Mouse (Mus musculus): ENCODE measurements around the gene Best3. TPM values are rescaled to one million over a fixed set of nuclear protein-coding genes. Genes with fewer than 3 reads are reported as not detected.

Gene Best3
- polyA plus RNA-seq, 1 experiment from 2014 or later = 0.10 TPM

GRCm38 (mm10) chr10:116980888-116981287 lies 5.2 kb upstream of the Best3 start:
- no peaks in the 10 kb centered on the region for H3K4me1 ChIP-seq
- no peak overlapping the region for H3K27ac ChIP-seq (replicated peaks)
- ATAC-seq (replicated peaks) = no peak
- H3K9me3 ChIP-seq = no peaks in the 10 kb centered on the region
- H3K36me3 ChIP-seq = no peaks in the 10 kb centered on the region
- no peak overlapping the region for H3K4me2 ChIP-seq (replicated peaks)
- WGBS = 75% methylated on average over 3 of the region's 3 CpGs
- H3K4me3 ChIP-seq = no peak overlapping the region
- H3K27me3 ChIP-seq = no peaks in the 10 kb centered on the region
- no peak overlapping the region for H3K9ac ChIP-seq (replicated peaks)

GRCm38 (mm10) chr10:116982526-116982925 lies 3.6 kb upstream of the Best3 start:
- H3K27me3 ChIP-seq = no peaks in the 10 kb centered on the region
- no peak overlapping the region for H3K27ac ChIP-seq (replicated peaks)
- ATAC-seq (replicated peaks) = no peak
- H3K9me3 ChIP-seq = no peaks in the 10 kb centered on the region
- H3K4me1 ChIP-seq = 0 out of 2 replicates have a peak, but pooled peaks cover 5% of the 10 kb centered on the region
- no peaks in the 10 kb centered on the region for H3K36me3 ChIP-seq
- 77% methylated on average over 3 of the region's 4 CpGs for WGBS
- H3K9ac ChIP-seq (replicated peaks) = no peak overlapping the region
- no peak overlapping the region for H3K4me3 ChIP-seq
- no peak overlapping the region for H3K4me2 ChIP-seq (replicated peaks)

GRCm38 (mm10) chr10:116984836-116985235 lies 1.3 kb upstream of the Best3 start:
- no peaks in the 10 kb centered on the region for H3K27me3 ChIP-seq
- no peak overlapping the region for H3K4me3 ChIP-seq
- no peaks in the 10 kb centered on the region for H3K36me3 ChIP-seq
- no peaks in the 10 kb centered on the region for H3K9me3 ChIP-seq
- H3K4me2 ChIP-seq (replicated peaks) = no peak overlapping the region
- ATAC-seq (replicated peaks) = no peak
- no peak overlapping the region for H3K9ac ChIP-seq (replicated peaks)
- H3K4me1 ChIP-seq = 0 out of 2 replicates have a peak, but pooled peaks cover 5% of the 10 kb centered on the region
- 55% methylated on average over 12 of the region's 12 CpGs for WGBS
- H3K27ac ChIP-seq (replicated peaks) = no peak overlapping the region

- Histone ChIP-seq H3K27ac (replicated peaks) (no peak overlapping the region), H3K4me2 (replicated peaks) (no peak overlapping the region), H3K9me3 (no peaks in the 10 kb centered on the region), H3K4me3 (no peak overlapping the region), H3K9ac (replicated peaks) (no peak overlapping the region), H3K4me1 (no peaks in the 10 kb centered on the region), H3K36me3 (no peaks in the 10 kb centered on the region), H3K27me3 (no peaks in the 10 kb centered on the region)
- ATAC-seq (replicated peaks) = no peak
- WGBS = 88% methylated on average over 8 of the region's 8 CpGs
These were observed 7.9 kb downstream of the Best3 start for GRCm38 (mm10) chr10:116993971-116994370.

GRCm38 (mm10) chr10:116995162-116995561 lies 9.0 kb downstream of the Best3 start:
- H3K4me2 ChIP-seq (replicated peaks) = no peak overlapping the region
- H3K4me3 ChIP-seq = no peak overlapping the region
- WGBS = 80% methylated on average over 5 of the region's 5 CpGs
- no peak for ATAC-seq (replicated peaks)
- no peaks in the 10 kb centered on the region for H3K4me1 ChIP-seq
- no peaks in the 10 kb centered on the region for H3K27me3 ChIP-seq
- no peak overlapping the region for H3K9ac ChIP-seq (replicated peaks)
- no peak overlapping the region for H3K27ac ChIP-seq (replicated peaks)
- no peaks in the 10 kb centered on the region for H3K36me3 ChIP-seq
- no peaks in the 10 kb centered on the region for H3K9me3 ChIP-seq

GRCm38 (mm10) chr10:116995584-116996235 lies 9.6 kb downstream of the Best3 start:
- no peak overlapping the region for H3K4me2 ChIP-seq (replicated peaks)
- H3K4me3 ChIP-seq = no peak overlapping the region
- no peaks in the 10 kb centered on the region for H3K9me3 ChIP-seq
- H3K36me3 ChIP-seq = no peaks in the 10 kb centered on the region
- no peaks in the 10 kb centered on the region for H3K27me3 ChIP-seq
- WGBS = 74% methylated on average over 6 of the region's 6 CpGs
- H3K9ac ChIP-seq (replicated peaks) = no peak overlapping the region
- ATAC-seq (replicated peaks) = no peak
- no peaks in the 10 kb centered on the region for H3K4me1 ChIP-seq
- H3K27ac ChIP-seq (replicated peaks) = no peak overlapping the region

- no peaks in the 10 kb centered on the region for H3K9me3 ChIP-seq
- 85% methylated on average over 6 of the region's 6 CpGs for WGBS
- H3K4me2 ChIP-seq (replicated peaks) = no peak overlapping the region
- H3K27ac ChIP-seq (replicated peaks) = no peak overlapping the region
- no peaks in the 10 kb centered on the region for H3K27me3 ChIP-seq
- no peak overlapping the region for H3K4me3 ChIP-seq
- H3K4me1 ChIP-seq = no peaks in the 10 kb centered on the region
- ATAC-seq (replicated peaks) = no peak
- H3K36me3 ChIP-seq = no peaks in the 10 kb centered on the region
- no peak overlapping the region for H3K9ac ChIP-seq (replicated peaks)
These were observed 10.1 kb downstream of the Best3 start for GRCm38 (mm10) chr10:116996236-116996600.

GRCm38 (mm10) chr10:116998716-116999455 lies 12.8 kb downstream of the Best3 start:
- no peak for ATAC-seq (replicated peaks)
- H3K4me2 ChIP-seq (replicated peaks) = no peak overlapping the region
- WGBS = 85% methylated on average over 17 of the region's 17 CpGs
- no peaks in the 10 kb centered on the region for H3K9me3 ChIP-seq
- H3K4me1 ChIP-seq = no peaks in the 10 kb centered on the region
- no peaks in the 10 kb centered on the region for H3K36me3 ChIP-seq
- no peaks in the 10 kb centered on the region for H3K27me3 ChIP-seq
- H3K9ac ChIP-seq (replicated peaks) = no peak overlapping the region
- no peak overlapping the region for H3K4me3 ChIP-seq
- no peak overlapping the region for H3K27ac ChIP-seq (replicated peaks)

- Histone ChIP-seq H3K36me3 (no peaks in the 10 kb centered on the region), H3K4me1 (no peaks in the 10 kb centered on the region), H3K9me3 (no peaks in the 10 kb centered on the region), H3K27me3 (no peaks in the 10 kb centered on the region), H3K4me2 (replicated peaks) (no peak overlapping the region), H3K9ac (replicated peaks) (no peak overlapping the region), H3K4me3 (no peak overlapping the region), H3K27ac (replicated peaks) (no peak overlapping the region)
- WGBS = 54% methylated on average over 12 of the region's 12 CpGs
- ATAC-seq (replicated peaks) = no peak
These were observed 14.9 kb downstream of the Best3 start for GRCm38 (mm10) chr10:117000975-117001374.

GRCm38 (mm10) chr10:117004695-117005094 lies 18.6 kb downstream of the Best3 start:
- Histone ChIP-seq H3K4me3 (no peak overlapping the region), H3K27ac (replicated peaks) (no peak overlapping the region), H3K4me1 (no peaks in the 10 kb centered on the region), H3K9me3 (no peaks in the 10 kb centered on the region), H3K4me2 (replicated peaks) (no peak overlapping the region), H3K27me3 (no peaks in the 10 kb centered on the region), H3K36me3 (no peaks in the 10 kb centered on the region), H3K9ac (replicated peaks) (no peak overlapping the region)
- ATAC-seq (replicated peaks) = no peak
- WGBS = 73% methylated on average over 5 of the region's 5 CpGs

GRCm38 (mm10) chr10:117005707-117006464 lies 19.8 kb downstream of the Best3 start:
- Histone ChIP-seq H3K4me2 (replicated peaks) (no peak overlapping the region), H3K9ac (replicated peaks) (no peak overlapping the region), H3K27ac (replicated peaks) (no peak overlapping the region), H3K27me3 (no peaks in the 10 kb centered on the region), H3K4me1 (no peaks in the 10 kb centered on the region), H3K4me3 (no peak overlapping the region), H3K36me3 (no peaks in the 10 kb centered on the region), H3K9me3 (no peaks in the 10 kb centered on the region)
- WGBS = 78% methylated on average over 12 of the region's 12 CpGs
- ATAC-seq (replicated peaks) = no peak

GRCm38 (mm10) chr10:117009691-117010090 lies 23.6 kb downstream of the Best3 start:
- H3K4me3 ChIP-seq = no peak overlapping the region
- no peak overlapping the region for H3K27ac ChIP-seq (replicated peaks)
- no peak for ATAC-seq (replicated peaks)
- no peaks in the 10 kb centered on the region for H3K36me3 ChIP-seq
- no peak overlapping the region for H3K9ac ChIP-seq (replicated peaks)
- 81% methylated on average over 6 of the region's 6 CpGs for WGBS
- 0 out of 2 replicates have a peak, but pooled peaks cover 4% of the 10 kb centered on the region for H3K4me1 ChIP-seq
- H3K4me2 ChIP-seq (replicated peaks) = no peak overlapping the region
- H3K9me3 ChIP-seq = no peaks in the 10 kb centered on the region
- H3K27me3 ChIP-seq = no peaks in the 10 kb centered on the region
